Mouse (Mus musculus) heart, embryonic 12.5 days (tissue): Measurements from ENCODE around the gene Ppp6r2. TPM values are rescaled to one million over a fixed set of nuclear protein-coding genes. Genes with fewer than 3 reads are reported as not detected.

ENCODE experiments used
- ATAC-seq: fragments of 200-750 bp; cut with Nextera tagmentation; 2 replicates; pipeline ENCODE4 v1.8.0; 2017; ENCODE audit warnings: moderate TSS enrichment, moderate library complexity; ENCODE audit not compliant: insufficient number of reproducible peaks, low FRiP score
- H3K27ac ChIP-seq: fragments of 300-500 bp; sonication (generic); 2 replicates; pipeline ENCODE4 v1.5.1; 2016; ENCODE audit warnings: mild to moderate bottlenecking, moderate library complexity; ENCODE audit not compliant: poor library complexity, severe bottlenecking
- H3K27me3 ChIP-seq: fragments of 300-500 bp; sonication (generic); replicated peaks from 2 replicates; pipeline ENCODE4 v1.6.1; 2016; ENCODE audit warnings: mild to moderate bottlenecking, moderate library complexity
- H3K36me3 ChIP-seq: fragments of 300-500 bp; sonication (generic); 2 replicates; pipeline ENCODE4 v1.6.1; 2016; ENCODE audit warnings: mild to moderate bottlenecking, moderate library complexity
- H3K4me1 ChIP-seq: fragments of 300-500 bp; sonication (generic); replicated peaks from 2 replicates; pipeline ENCODE4 v1.6.1; 2016; ENCODE audit warnings: mild to moderate bottlenecking
- H3K4me2 ChIP-seq: fragments of 300-500 bp; sonication (generic); 2 replicates; pipeline ENCODE4 v1.6.1; 2016; ENCODE audit warnings: mild to moderate bottlenecking, moderate library complexity
- H3K4me3 ChIP-seq: fragments of 300-500 bp; sonication (generic); 2 replicates; pipeline ENCODE4 v1.5.1; 2016; ENCODE audit warnings: mild to moderate bottlenecking
- H3K9ac ChIP-seq: fragments of 300-500 bp; sonication (generic); 2 replicates; pipeline ENCODE4 v1.6.1; 2016; ENCODE audit warnings: mild to moderate bottlenecking, moderate library complexity
- H3K9me3 ChIP-seq: fragments of 300-500 bp; sonication (generic); replicated peaks from 2 replicates; pipeline ENCODE4 v1.6.1; 2016; ENCODE audit warnings: mild to moderate bottlenecking, moderate library complexity
- WGBS: fragments of 180-500 bp; shearing (Covaris S2); methylation state at CpG from one replicate; pipeline ENCODE4 v1.1.7; 2016; 5-methylcytosine and 5-hydroxymethylcytosine counted together
- polyA plus RNA-seq: library from polyadenylated mRNA; unstranded; fragments of >200 nt; fragmentation: Nextera tagmentation; extraction: Ambion mirVana; gene quantifications from 2 replicates; pipeline ENCODE4 v1.2.1, GENCODE M21; 2016

Ppp6r2 gene
- polyA plus RNA-seq, 1 experiment from 2014 or later: 25.9 TPM

DNA sequence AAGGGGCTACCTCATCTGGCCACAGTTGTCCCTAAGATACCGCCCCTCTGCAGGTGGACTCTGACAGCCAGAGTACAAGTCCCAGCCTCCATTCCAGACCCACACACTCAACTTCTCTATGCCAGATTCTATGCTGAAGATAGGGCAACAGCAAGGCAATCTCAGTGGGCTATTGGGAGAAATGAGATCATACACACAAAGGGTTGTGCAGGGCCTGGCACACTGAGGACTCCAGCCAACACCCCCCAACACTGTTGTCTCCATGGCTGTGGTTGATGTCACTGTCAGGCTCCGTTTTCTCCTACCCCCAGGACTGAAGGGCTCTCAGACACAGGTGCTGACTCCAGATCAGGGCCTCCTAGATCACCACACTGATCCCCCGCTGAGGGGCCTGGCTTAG is 102.8 kb downstream of the Ppp6r2 start:
- Histone ChIP-seq H3K36me3 (no peaks in the 10 kb centered on the region), H3K4me2 (peak overlapping the region; percentile 96), H3K9ac (peak overlapping the region; percentile 93), H3K27ac (no peak overlapping the region), H3K27me3 (no peaks in the 10 kb centered on the region), H3K9me3 (no peaks in the 10 kb centered on the region), H3K4me3 (peak overlapping the region; percentile 95), H3K4me1 (peaks cover 54% of the 10 kb centered on the region)
- ATAC-seq: no peak; the same call in 1 of the 2 replicates
- WGBS: 26% methylated on average over 3 of the region's 3 CpGs

DNA sequence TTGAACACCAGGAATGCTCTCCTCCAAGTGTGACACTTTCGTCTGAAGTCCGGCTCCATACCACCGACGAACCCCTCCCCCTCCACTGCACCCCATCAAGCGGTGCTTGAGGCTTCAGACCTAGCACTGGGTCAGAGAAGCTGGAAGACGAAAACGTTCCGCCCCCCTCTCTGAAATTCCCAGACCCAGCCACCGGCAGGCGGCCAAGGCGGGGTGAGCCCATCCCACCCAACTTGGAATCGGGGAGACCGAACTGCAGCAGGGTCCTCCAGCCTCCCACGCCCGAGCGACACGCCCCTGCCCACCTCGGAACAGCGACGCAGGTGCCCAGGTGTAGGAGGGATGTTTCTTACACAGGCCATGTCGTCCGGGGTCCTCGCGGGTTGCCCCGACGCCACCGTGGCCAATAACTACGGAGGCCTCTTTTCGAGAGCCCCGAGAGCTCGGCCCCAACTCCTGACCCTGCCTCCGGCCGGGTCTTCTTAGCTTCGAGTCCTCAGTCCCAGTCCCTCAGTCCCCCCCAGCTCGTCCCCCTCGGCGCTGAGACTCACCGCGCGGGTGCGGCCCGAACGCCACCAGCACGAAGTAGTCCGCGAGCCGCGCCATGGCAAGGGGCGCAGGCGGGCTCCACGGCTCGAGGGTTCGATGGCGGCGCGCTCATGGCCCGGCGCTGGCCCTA is 103.3 kb downstream of the Ppp6r2 start:
- Histone ChIP-seq H3K27me3 (no peaks in the 10 kb centered on the region), H3K9ac (peak overlapping the region; percentile 93), H3K4me1 (peaks cover 50% of the 10 kb centered on the region), H3K4me2 (peak overlapping the region; percentile 96), H3K36me3 (no peaks in the 10 kb centered on the region), H3K9me3 (no peaks in the 10 kb centered on the region), H3K27ac (peak overlapping the region; percentile 41; the same call in 1 of the 2 replicates), H3K4me3 (peak overlapping the region; percentile 95)
- ATAC-seq: peak; percentile 18; the same call in 1 of the 2 replicates
- WGBS: under 1% methylated on average over 58 of the region's 58 CpGs

DNA sequence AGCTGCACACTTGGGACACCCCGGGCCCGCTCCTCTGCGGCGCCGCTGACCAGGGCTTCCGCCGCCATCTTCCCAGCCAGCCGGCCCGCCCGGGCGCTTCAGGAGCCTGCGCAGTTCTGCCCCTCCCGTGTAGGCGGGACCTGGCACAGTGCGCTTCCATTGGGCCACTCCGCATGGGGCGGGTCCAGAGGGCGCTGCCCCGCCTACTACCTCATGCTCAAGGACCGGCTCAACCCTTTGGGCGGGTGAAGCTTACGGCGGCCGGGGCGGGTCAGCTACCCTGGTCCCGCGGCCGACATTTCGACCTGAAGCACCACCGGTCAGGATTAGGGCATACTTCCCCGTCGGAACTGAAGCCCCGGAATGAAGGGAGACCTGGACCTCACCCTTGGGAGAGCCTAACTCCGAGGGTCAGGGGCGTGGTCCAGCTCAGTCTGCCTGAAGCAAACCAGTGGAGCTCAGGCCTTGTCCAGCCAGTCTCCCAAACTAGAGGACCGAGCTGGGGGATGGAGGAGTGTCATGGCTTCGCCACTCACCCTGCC is 103.9 kb downstream of the Ppp6r2 start, which contains the start of gene Sbf1:
TSS of gene Sbf1 (minus strand) at position 122 of the 542 bp plus-strand sequence.
- peak within 1 kb of the TSS; percentile 96 for H3K4me2 ChIP-seq
- peak within 1 kb of the TSS; percentile 95 for H3K4me3 ChIP-seq
- H3K9me3 ChIP-seq: no peaks in the 10 kb centered on the region
- H3K9ac ChIP-seq: peak within 1 kb of the TSS; percentile 93
- 1% methylated on average over 37 of the region's 37 CpGs for WGBS
- H3K27me3 ChIP-seq: no peaks in the 10 kb centered on the region
- ATAC-seq: peak; percentile 100
- H3K27ac ChIP-seq: peak within 1 kb of the TSS; percentile 77
- H3K4me1 ChIP-seq: peaks cover 44% of the 10 kb centered on the region
- H3K36me3 ChIP-seq: no peaks in the 10 kb centered on the region

DNA sequence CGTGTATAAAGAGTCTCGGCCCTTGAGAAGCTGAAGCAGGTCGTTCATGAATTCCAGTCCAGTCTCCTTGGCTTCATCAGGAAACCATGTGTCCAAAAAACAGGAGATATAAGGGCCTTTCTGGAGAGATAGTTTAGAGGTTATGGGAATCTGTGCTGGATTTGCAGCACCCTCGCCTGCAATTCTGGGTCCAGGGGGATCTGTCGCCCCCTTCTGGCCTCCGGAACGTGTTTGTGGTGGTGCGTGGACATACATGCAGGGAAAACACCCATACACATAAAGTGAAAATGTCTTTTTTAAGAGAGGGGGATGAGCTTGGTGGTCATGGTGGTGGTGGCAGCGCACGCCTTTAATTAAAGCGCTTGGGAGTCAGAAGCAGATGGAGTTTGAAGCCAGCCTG is 104.8 kb downstream of the Ppp6r2 start:
- 67% methylated on average over 11 of the region's 11 CpGs for WGBS
- Histone ChIP-seq H3K36me3 (no peaks in the 10 kb centered on the region), H3K9me3 (no peaks in the 10 kb centered on the region), H3K4me2 (peak overlapping the region; percentile 96; the same call in 1 of the 2 replicates), H3K4me3 (no peak overlapping the region), H3K27ac (no peak overlapping the region), H3K4me1 (peaks cover 35% of the 10 kb centered on the region), H3K9ac (no peak overlapping the region), H3K27me3 (0 out of 2 replicates have a peak, but pooled peaks cover 5% of the 10 kb centered on the region)
- no peak for ATAC-seq

DNA sequence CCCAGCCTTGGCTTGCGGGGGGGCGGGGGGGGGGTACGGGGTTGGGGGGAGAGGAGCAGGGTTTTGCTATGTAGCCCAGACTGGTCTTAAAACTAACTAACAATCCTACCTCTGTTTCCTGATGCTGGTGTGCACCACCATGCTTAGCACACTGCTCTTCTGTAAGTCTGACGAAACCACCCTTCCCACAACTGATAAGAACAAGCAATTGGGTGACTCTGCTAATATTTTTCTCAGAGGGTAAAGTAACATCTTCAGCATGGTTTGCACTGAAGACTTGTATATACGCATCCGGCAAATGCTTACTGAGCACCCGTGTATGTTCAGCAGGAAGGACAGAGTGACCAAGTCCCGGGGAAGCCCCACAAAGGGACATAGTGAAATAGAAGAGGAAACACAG is 109.9 kb downstream of the Ppp6r2 start:
- Histone ChIP-seq H3K4me3 (no peak overlapping the region), H3K9me3 (no peaks in the 10 kb centered on the region), H3K4me1 (peaks cover 7% of the 10 kb centered on the region; the same call in 1 of the 2 replicates), H3K9ac (no peak overlapping the region), H3K4me2 (no peak overlapping the region), H3K36me3 (no peaks in the 10 kb centered on the region), H3K27me3 (peaks cover 34% of the 10 kb centered on the region), H3K27ac (no peak overlapping the region)
- WGBS: 66% methylated on average over 8 of the region's 8 CpGs
- no peak for ATAC-seq

DNA sequence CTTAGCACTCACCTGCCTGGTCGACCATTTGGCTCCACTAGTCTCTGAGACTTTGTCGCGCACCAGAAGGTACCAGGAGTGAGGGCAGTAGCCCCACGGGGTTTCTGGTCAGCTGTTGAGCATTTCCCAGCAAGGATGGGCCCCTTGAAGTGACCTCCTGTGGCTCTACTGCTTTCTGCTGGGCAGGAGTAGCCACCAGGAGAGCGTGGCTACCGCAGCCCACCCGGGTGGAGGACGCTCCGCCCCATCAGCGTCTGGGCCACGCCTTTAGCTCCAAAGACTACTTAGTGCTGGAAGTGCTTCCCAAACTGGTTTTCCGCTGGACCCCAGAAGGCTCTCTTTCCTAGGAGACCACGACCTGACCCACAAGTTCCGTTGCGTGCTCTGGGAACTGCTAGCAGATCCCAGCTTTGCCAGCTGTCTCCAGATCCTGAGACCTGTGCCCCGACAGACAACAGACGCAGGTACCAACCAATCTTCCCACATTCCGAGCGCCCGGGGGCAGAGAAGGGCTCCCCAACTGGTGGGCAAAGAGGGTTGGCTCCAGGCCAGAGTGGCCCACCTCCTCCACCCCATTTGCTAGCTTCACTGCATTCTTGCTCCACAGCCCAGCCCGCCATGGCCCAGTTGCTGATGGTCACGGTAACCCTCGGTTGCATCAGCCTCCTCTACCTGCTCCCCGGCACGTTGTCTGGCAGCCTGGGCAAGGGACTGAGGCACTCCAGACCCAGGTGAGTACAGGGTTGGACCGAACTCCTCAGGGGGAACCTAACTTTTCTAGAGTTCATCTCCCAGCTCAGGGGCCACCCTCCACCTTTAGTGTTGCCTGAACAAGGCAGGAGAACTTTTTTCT is 111.5 kb downstream of the Ppp6r2 start, which contains the start of gene Adm2:
TSS of gene Adm2 (plus strand) at position 51 of the 853 bp plus-strand sequence.
- no peaks in the 10 kb centered on the region for H3K9me3 ChIP-seq
- H3K9ac ChIP-seq: peak within 1 kb of the TSS; percentile 57; the same call in 1 of the 2 replicates
- peak within 1 kb of the TSS; percentile 65 for H3K4me2 ChIP-seq
- no peaks in the 10 kb centered on the region for H3K36me3 ChIP-seq
- peaks cover 40% of the 10 kb centered on the region for H3K27me3 ChIP-seq
- H3K4me3 ChIP-seq: peak within 1 kb of the TSS; percentile 36
- WGBS: 7% methylated on average over 26 of the region's 26 CpGs
- H3K27ac ChIP-seq: no peak within 1 kb of the TSS
- peak; percentile 55; the same call in 1 of the 2 replicates for ATAC-seq
- peaks cover 7% of the 10 kb centered on the region; the same call in 1 of the 2 replicates for H3K4me1 ChIP-seq

DNA sequence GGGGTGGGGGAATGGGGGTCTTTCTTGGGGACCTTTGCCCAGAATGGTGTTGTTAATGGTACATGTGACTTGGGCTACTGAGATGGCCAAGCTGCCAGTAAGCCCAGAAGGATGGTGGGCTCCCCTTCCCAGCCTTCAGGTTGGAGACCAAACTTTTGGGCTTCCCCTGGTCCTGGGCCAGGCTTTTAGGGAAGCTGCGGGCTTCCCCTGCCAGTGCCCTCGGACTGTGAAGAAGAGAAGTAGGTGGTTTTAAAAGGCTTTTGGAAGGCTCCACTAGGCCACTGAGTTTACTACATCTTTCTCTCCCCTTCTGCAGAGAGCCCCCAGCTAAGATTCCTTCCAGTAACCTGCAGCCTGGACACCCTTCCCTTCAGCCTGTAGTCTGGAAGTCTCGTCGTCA is 112.3 kb downstream of the Ppp6r2 start:
- Histone ChIP-seq H3K4me3 (no peak overlapping the region), H3K4me2 (no peak overlapping the region), H3K9ac (no peak overlapping the region), H3K9me3 (no peaks in the 10 kb centered on the region), H3K27ac (no peak overlapping the region), H3K27me3 (peaks cover 40% of the 10 kb centered on the region), H3K4me1 (peaks cover 7% of the 10 kb centered on the region; the same call in 1 of the 2 replicates), H3K36me3 (no peaks in the 10 kb centered on the region)
- ATAC-seq: no peak
- WGBS: 72% methylated on average over 4 of the region's 4 CpGs

DNA sequence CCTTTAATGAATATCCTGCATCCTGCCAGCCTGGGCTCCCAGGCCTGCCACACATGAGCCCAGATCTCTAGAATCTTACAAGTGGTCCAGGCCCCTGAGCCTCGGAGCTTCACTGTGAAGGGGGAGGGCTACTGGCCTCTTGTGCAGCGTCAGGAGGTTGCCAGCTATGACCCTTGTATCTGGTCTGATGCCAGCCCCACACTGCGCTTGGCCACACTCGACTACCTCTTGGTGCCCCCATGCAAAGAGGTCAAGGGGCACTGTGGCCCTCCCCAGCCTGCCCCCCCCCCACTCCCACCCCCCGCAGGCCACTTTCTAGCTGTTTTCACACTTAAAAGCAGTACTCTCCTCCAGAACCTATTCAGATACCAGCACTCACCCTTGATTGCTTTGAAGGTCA is 115.1 kb downstream of the Ppp6r2 start:
- Histone ChIP-seq H3K4me2 (no peak overlapping the region), H3K4me3 (no peak overlapping the region), H3K4me1 (peaks cover 7% of the 10 kb centered on the region; the same call in 1 of the 2 replicates), H3K9me3 (no peaks in the 10 kb centered on the region), H3K27me3 (peaks cover 34% of the 10 kb centered on the region), H3K27ac (no peak overlapping the region), H3K9ac (no peak overlapping the region), H3K36me3 (no peaks in the 10 kb centered on the region)
- 57% methylated on average over 5 of the region's 5 CpGs for WGBS
- ATAC-seq: no peak

DNA sequence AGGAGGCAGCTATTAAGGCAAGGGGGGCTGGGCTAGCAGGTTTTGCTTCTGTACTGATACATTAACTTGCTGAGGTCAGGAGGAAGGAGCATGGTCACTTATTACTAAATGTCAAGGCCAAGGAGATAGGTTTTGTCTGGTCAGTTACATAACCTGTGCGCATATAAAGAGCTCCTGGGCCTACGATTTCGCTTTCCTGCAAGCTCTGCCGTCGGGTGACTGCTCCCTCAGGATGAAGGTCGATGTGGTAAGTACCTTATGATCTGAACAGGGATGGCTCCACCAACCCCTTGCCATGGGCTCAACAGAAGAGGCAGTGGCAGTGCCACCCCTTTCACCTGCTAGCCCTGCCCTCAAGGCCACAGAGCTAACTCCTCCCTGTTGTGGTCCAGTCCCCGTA is 122.9 kb downstream of the Ppp6r2 start, which contains the start of gene Miox:
TSS of gene Miox (plus strand) at position 128 of the 400 bp plus-strand sequence.
- H3K9me3 ChIP-seq: 0 out of 2 replicates have a peak, but pooled peaks cover 3% of the 10 kb centered on the region
- H3K9ac ChIP-seq: no peak within 1 kb of the TSS
- no peaks in the 10 kb centered on the region for H3K36me3 ChIP-seq
- no peak within 1 kb of the TSS for H3K27ac ChIP-seq
- no peak within 1 kb of the TSS for H3K4me3 ChIP-seq
- H3K27me3 ChIP-seq: no peaks in the 10 kb centered on the region
- WGBS: 86% methylated on average over 7 of the region's 7 CpGs
- H3K4me1 ChIP-seq: no peaks in the 10 kb centered on the region
- ATAC-seq: no peak
- H3K4me2 ChIP-seq: no peak within 1 kb of the TSS

DNA sequence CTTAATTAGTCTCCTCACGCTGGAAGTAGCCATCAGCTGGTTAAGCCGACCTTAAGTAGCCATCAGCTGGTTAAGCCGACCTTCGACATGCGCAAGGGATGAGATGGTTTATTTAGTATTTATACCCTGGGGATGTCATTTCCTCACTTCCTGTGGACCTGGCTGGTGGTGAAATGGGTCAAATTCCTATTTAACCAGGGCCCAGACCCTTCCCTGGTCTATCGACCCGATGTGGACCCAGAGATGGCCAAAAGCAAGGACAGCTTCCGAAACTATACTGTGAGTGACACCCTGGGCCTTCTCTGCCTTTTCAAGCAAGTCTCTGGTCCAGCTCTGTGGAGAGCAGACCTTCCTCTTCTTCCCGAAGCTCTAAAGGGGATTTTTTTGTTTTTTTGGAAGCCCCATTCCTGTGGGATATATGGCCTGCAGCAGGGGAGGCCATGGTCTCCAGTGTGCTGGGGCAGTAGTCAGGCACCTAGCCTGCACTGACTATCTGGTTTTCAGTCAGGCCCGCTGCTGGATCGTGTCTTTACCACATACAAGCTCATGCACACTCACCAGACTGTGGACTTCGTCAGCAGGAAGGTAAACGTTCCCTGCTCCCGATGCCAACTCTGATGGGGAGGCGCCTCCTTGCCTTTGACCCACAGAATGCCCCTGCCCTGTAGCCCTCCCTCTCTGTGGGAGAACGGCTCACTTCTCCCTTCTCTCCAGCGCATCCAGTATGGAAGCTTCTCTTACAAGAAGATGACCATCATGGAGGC is 123.6 kb downstream of the Ppp6r2 start:
- WGBS: 76% methylated on average over 17 of the region's 17 CpGs
- no peak for ATAC-seq
- no peaks in the 10 kb centered on the region for H3K36me3 ChIP-seq
- H3K4me3 ChIP-seq: no peak overlapping the region
- H3K9ac ChIP-seq: no peak overlapping the region
- H3K27me3 ChIP-seq: no peaks in the 10 kb centered on the region
- no peak overlapping the region for H3K4me2 ChIP-seq
- H3K27ac ChIP-seq: no peak overlapping the region
- H3K4me1 ChIP-seq: no peaks in the 10 kb centered on the region
- H3K9me3 ChIP-seq: 0 out of 2 replicates have a peak, but pooled peaks cover 3% of the 10 kb centered on the region
